In genomic region chr16:18235389-18236065, GRCm38 (mm10) we compare ENCODE assay signal across 8 mouse cellular contexts. TPM values are rescaled to one million over a fixed set of nuclear protein-coding genes. Genes with fewer than 3 reads are reported as not detected.
A peak's percentile ranks its signal among the peaks of the same experiment; 100 is the strongest.
DNase-seq lines count a peak whose midpoint lies in the region; ATAC-seq and TF ChIP-seq lines count a peak whose summit lies in the region.

No protein-coding gene starts in this region.

- TF ChIP-seq CTCF in hindbrain, postnatal 0 days (IDR thresholded peaks at IDR 0.05; ENCODE audit: low read depth), result no peak

- peaks cover 38% of the 10 kb centered on the region for H3K27me3 ChIP-seq in erythroblast, embryonic 14.5 days (ENCODE audit: control insufficient read depth)
- H3K27me3 ChIP-seq in hindbrain, postnatal 0 days (ENCODE audit: insufficient read depth, low read length), result no peaks in the 10 kb centered on the region

- peak overlapping the region; percentile 59 for H3K4me3 ChIP-seq in erythroblast, embryonic 14.5 days (replicated peaks)
- H3K4me3 ChIP-seq in hindbrain, postnatal 0 days (ENCODE audit: low read length), result peak overlapping the region; percentile 63

- H3K4me1 ChIP-seq in erythroblast, embryonic 14.5 days (ENCODE audit: control insufficient read depth), result peaks cover 35% of the 10 kb centered on the region
- peaks cover 15% of the 10 kb centered on the region for H3K4me1 ChIP-seq in hindbrain, postnatal 0 days (ENCODE audit: insufficient read depth, low read length)

- DNase-seq in cerebellum, postnatal 14 days, result peak; percentile 77 to 79
- peak; percentile 59 for DNase-seq in gastrocnemius, postnatal 10 days
- peak; percentile 85 for DNase-seq in hindbrain, postnatal 0 days (ENCODE audit: low spot score)
- peak; percentile 74 to 79 for DNase-seq in left cerebral cortex, postnatal 36 days (ENCODE audit: low spot score in 2 of 2)
- peak; percentile 62 for DNase-seq in right cerebral cortex, postnatal 14 days

- WGBS in hindbrain, postnatal 0 days, result 4% methylated on average over 19 of the region's 19 CpGs

- peak overlapping the region; percentile 92 for H3K27ac ChIP-seq in hindbrain, postnatal 0 days

- no peak for ATAC-seq in erythroblast, adult 5-6 weeks (replicated peaks; ENCODE audit: low FRiP score, poor library complexity, severe bottlenecking)
- ATAC-seq in hindbrain, postnatal 0 days, result peak; percentile 79
- peak; percentile 36 for ATAC-seq in megakaryocyte progenitor cell, adult 5-6 weeks (replicated peaks; ENCODE audit: poor library complexity)

- peak overlapping the region; percentile 85 for H3K4me2 ChIP-seq in hindbrain, postnatal 0 days (ENCODE audit: low read depth, low read length)

- intact Hi-C loops in left cerebral cortex, postnatal 36 days (cut with DNase I), result no loop called here

- H3K9ac ChIP-seq in hindbrain, postnatal 0 days (replicated peaks; ENCODE audit: low read length), result peak overlapping the region; percentile 82

- H3K36me3 ChIP-seq in erythroblast, embryonic 14.5 days (ENCODE audit: control insufficient read depth), result peaks cover 44% of the 10 kb centered on the region
- peaks cover 16% of the 10 kb centered on the region for H3K36me3 ChIP-seq in hindbrain, postnatal 0 days (ENCODE audit: insufficient read depth, low read length)

- no peaks in the 10 kb centered on the region for H3K9me3 ChIP-seq in erythroblast, embryonic 14.5 days (ENCODE audit: control insufficient read depth, low read length)
- no peaks in the 10 kb centered on the region for H3K9me3 ChIP-seq in hindbrain, postnatal 0 days (ENCODE audit: low read length)

RNA-seq across cellular contexts. Expression of gene Zdhhc8, which starts 0.6 kb away (rescaled TPM):
- polyA plus RNA-seq in erythroblast, embryonic 14.5 days (2012), result 0.20 and 0.31 TPM in 2 replicates
- 1.5 and 3.1 TPM in 2 replicates for total RNA-seq in erythroblast, adult 5-6 weeks (2015; ENCODE audit: low replicate concordance)
- 0.26 and 0.56 TPM in 2 replicates for total RNA-seq in erythroblast, adult 5-6 weeks (2017; ENCODE audit: low replicate concordance)
- total RNA-seq in gastrocnemius, postnatal 10 days (2021), result 10 to 100 TPM; 26.3 to 29.7 TPM
- 32.0 and 34.0 TPM in 2 replicates for total RNA-seq in hindbrain, postnatal 0 days (2014; rRNA removed)
- 13.3 and 14.5 TPM in 2 replicates for polyA plus RNA-seq in hindbrain, postnatal 0 days (2015; fragmentation: Nextera tagmentation; extraction: Ambion mirVana)
- 100 to 1,000 TPM; 145 to 154 TPM for total RNA-seq in left cerebral cortex, postnatal 36 days (2021)
- 7.3 and 7.6 TPM in 2 replicates for total RNA-seq in megakaryocyte progenitor cell, adult 5-6 weeks (2015)
- total RNA-seq in megakaryocyte progenitor cell, adult 5-6 weeks (2017), result 2.4 and 7.0 TPM in 2 replicates

RNA-seq across cellular contexts. Expression of gene Trmt2a, which starts 13.0 kb away (rescaled TPM):
- polyA plus RNA-seq in erythroblast, embryonic 14.5 days (2012), result 3.7 and 3.8 TPM in 2 replicates
- total RNA-seq in erythroblast, adult 5-6 weeks (2015; ENCODE audit: low replicate concordance), result 20.9 and 48.0 TPM in 2 replicates
- 16.4 and 19.1 TPM in 2 replicates for total RNA-seq in erythroblast, adult 5-6 weeks (2017; ENCODE audit: low replicate concordance)
- 10 to 100 TPM; 15.3 to 21.2 TPM for total RNA-seq in gastrocnemius, postnatal 10 days (2021)
- total RNA-seq in hindbrain, postnatal 0 days (2014; rRNA removed), result 61.4 and 65.1 TPM in 2 replicates
- 60.9 and 67.8 TPM in 2 replicates for polyA plus RNA-seq in hindbrain, postnatal 0 days (2015; fragmentation: Nextera tagmentation; extraction: Ambion mirVana)
- total RNA-seq in left cerebral cortex, postnatal 36 days (2021), result 10 to 100 TPM; 39.7 to 59.3 TPM
- total RNA-seq in megakaryocyte progenitor cell, adult 5-6 weeks (2015), result 95.7 and 111 TPM in 2 replicates
- 86.1 and 95.9 TPM in 2 replicates for total RNA-seq in megakaryocyte progenitor cell, adult 5-6 weeks (2017)

RNA-seq across cellular contexts. Expression of gene Ranbp1, which starts 13.0 kb away (rescaled TPM):
- 72.2 and 86.6 TPM in 2 replicates for polyA plus RNA-seq in erythroblast, embryonic 14.5 days (2012)
- 74.6 and 96.3 TPM in 2 replicates for total RNA-seq in erythroblast, adult 5-6 weeks (2015; ENCODE audit: low replicate concordance)
- total RNA-seq in erythroblast, adult 5-6 weeks (2017; ENCODE audit: low replicate concordance), result 83.7 and 90.7 TPM in 2 replicates
- total RNA-seq in gastrocnemius, postnatal 10 days (2021), result 10 to 100 TPM; 52.4 to 72.0 TPM
- total RNA-seq in hindbrain, postnatal 0 days (2014; rRNA removed), result 110 and 127 TPM in 2 replicates
- 426 and 453 TPM in 2 replicates for polyA plus RNA-seq in hindbrain, postnatal 0 days (2015; fragmentation: Nextera tagmentation; extraction: Ambion mirVana)
- total RNA-seq in left cerebral cortex, postnatal 36 days (2021), result 10 to 100 TPM; 85.8 to 89.3 TPM
- 621 and 642 TPM in 2 replicates for total RNA-seq in megakaryocyte progenitor cell, adult 5-6 weeks (2015)
- 523 and 557 TPM in 2 replicates for total RNA-seq in megakaryocyte progenitor cell, adult 5-6 weeks (2017)

RNA-seq across cellular contexts. Expression of gene Ccdc188, which starts 17.8 kb away (rescaled TPM):
- polyA plus RNA-seq in erythroblast, embryonic 14.5 days (2012), result not detected in 2 replicates
- not detected in 2 replicates for total RNA-seq in erythroblast, adult 5-6 weeks (2015; ENCODE audit: low replicate concordance)
- total RNA-seq in erythroblast, adult 5-6 weeks (2017; ENCODE audit: low replicate concordance), result not detected in 2 replicates
- not detected for total RNA-seq in gastrocnemius, postnatal 10 days (2021)
- not detected in 2 replicates for total RNA-seq in hindbrain, postnatal 0 days (2014; rRNA removed)
- polyA plus RNA-seq in hindbrain, postnatal 0 days (2015; fragmentation: Nextera tagmentation; extraction: Ambion mirVana), result not detected in 2 replicates
- total RNA-seq in left cerebral cortex, postnatal 36 days (2021), result under 1 TPM in 1 of 2 experiments, not detected in 1; 0.57 TPM
- total RNA-seq in megakaryocyte progenitor cell, adult 5-6 weeks (2015), result not detected in 2 replicates
- not detected in 2 replicates for total RNA-seq in megakaryocyte progenitor cell, adult 5-6 weeks (2017)

RNA-seq across cellular contexts. Expression of gene Gm49776, which starts 22.6 kb away (rescaled TPM):
- not detected in 2 replicates for polyA plus RNA-seq in erythroblast, embryonic 14.5 days (2012)
- not detected in 2 replicates for total RNA-seq in erythroblast, adult 5-6 weeks (2015; ENCODE audit: low replicate concordance)
- total RNA-seq in erythroblast, adult 5-6 weeks (2017; ENCODE audit: low replicate concordance), result not detected in 2 replicates
- total RNA-seq in gastrocnemius, postnatal 10 days (2021), result not detected
- total RNA-seq in hindbrain, postnatal 0 days (2014; rRNA removed), result not detected in 2 replicates
- 1.1 and 3.1 TPM in 2 replicates for polyA plus RNA-seq in hindbrain, postnatal 0 days (2015; fragmentation: Nextera tagmentation; extraction: Ambion mirVana)
- not detected for total RNA-seq in left cerebral cortex, postnatal 36 days (2021)
- 0.44 TPM in 1 of 2 replicates, not detected in the other for total RNA-seq in megakaryocyte progenitor cell, adult 5-6 weeks (2015)
- total RNA-seq in megakaryocyte progenitor cell, adult 5-6 weeks (2017), result 0.62 TPM in 1 of 2 replicates, not detected in the other
